Mouse (Mus musculus) lung, postnatal 0 days (tissue): ENCODE results near the gene Cmtm2a. TPM values are rescaled to one million over a fixed set of nuclear protein-coding genes. Genes with fewer than 3 reads are reported as not detected.

Experiments
- ATAC-seq: fragments of 200-750 bp; cut with Nextera tagmentation; 2 replicates; pipeline ENCODE4 v1.8.0; 2017; ENCODE audit warnings: moderate library complexity
- DNase-seq: peaks from one replicate; pipeline ENCODE4 v3.0.0-alpha.2; 2016; ENCODE audit warnings: low spot score
- H3K27ac ChIP-seq: fragments of 300-500 bp; sonication (generic); 2 replicates; pipeline ENCODE4 v1.5.1; 2014; ENCODE audit warnings: antibody characterized with exemption, mild to moderate bottlenecking, low read length, mixed read lengths
- H3K27me3 ChIP-seq: fragments of 300-500 bp; sonication (generic); replicated peaks from 2 replicates; pipeline ENCODE4 v1.6.1; 2014; ENCODE audit warnings: low read length, mixed read lengths; ENCODE audit not compliant: insufficient read depth
- H3K36me3 ChIP-seq: fragments of 300-500 bp; sonication (generic); 2 replicates; pipeline ENCODE4 v1.6.1; 2014; ENCODE audit warnings: low read length, mixed read lengths; ENCODE audit not compliant: insufficient read depth
- H3K4me1 ChIP-seq: fragments of 300-500 bp; sonication (generic); 2 replicates; pipeline ENCODE4 v1.6.1; 2014; ENCODE audit warnings: antibody characterized with exemption, low read depth, low read length, mixed read lengths; ENCODE audit not compliant: insufficient read depth
- H3K4me2 ChIP-seq: fragments of 300-500 bp; sonication (generic); replicated peaks from 2 replicates; pipeline ENCODE4 v1.6.1; 2014; ENCODE audit warnings: low read depth, mild to moderate bottlenecking, low read length, moderate library complexity, mixed read lengths
- H3K4me3 ChIP-seq: fragments of 300-500 bp; sonication (generic); 2 replicates; pipeline ENCODE4 v1.5.1; 2014; ENCODE audit warnings: low read depth, low read length
- H3K9ac ChIP-seq: fragments of 300-500 bp; sonication (generic); replicated peaks from 2 replicates; pipeline ENCODE4 v1.6.1; 2014; ENCODE audit warnings: low read depth, mild to moderate bottlenecking
- H3K9me3 ChIP-seq: fragments of 300-500 bp; sonication (generic); 2 replicates; pipeline ENCODE4 v1.6.1; 2016; ENCODE audit warnings: low read length, mixed read lengths
- CTCF ChIP-seq: IDR thresholded peaks from 2 replicates; pipeline ENCODE4 v1.5.1; 2016; ENCODE audit warnings: antibody characterized with exemption, mild to moderate bottlenecking
- EP300 ChIP-seq: IDR thresholded peaks from 2 replicates; pipeline ENCODE4 v1.6.1; 2016; ENCODE audit warnings: antibody characterized with exemption, mild to moderate bottlenecking, control low read depth
- WGBS: fragments of 180-500 bp; shearing (Covaris S2); extraction: QIAGEN DNeasy Blood & Tissue Kit; methylation state at CpG from one replicate; pipeline ENCODE4 v1.1.7; 2014; 5-methylcytosine and 5-hydroxymethylcytosine counted together
- polyA plus RNA-seq: library from polyadenylated mRNA; unstranded; fragments of >200 nt; fragmentation: Nextera tagmentation; extraction: Ambion mirVana; gene quantifications from 2 replicates; pipeline ENCODE4 v1.2.1, GENCODE M21; 2015

Cmtm2a gene
- polyA plus RNA-seq, 1 experiment from 2014 or later: not detected

DNA sequence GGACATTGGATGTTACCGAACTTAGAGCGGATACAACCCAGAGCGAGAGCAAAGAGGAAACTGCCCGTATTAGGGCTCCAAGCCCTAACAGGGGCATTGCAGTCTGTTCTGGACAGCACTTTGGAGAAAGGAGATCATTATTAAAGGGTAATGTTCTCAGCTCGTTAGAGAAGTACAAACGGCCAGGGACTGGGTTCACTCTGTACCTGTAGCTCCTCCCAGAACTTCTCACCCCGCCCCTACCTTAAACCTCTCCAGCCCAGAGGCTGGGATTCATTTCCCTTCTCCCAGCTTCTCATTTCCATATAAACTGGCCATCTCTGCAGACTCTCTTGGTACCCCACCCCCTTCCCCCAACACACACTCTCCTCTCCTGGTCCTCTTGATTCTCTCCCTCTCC lies 41.5 kb downstream of the Cmtm2a start:
- Histone ChIP-seq H3K9me3 (no peaks in the 10 kb centered on the region), H3K9ac (peak overlapping the region; percentile 48; the same call in 1 of the 2 replicates), H3K4me2 (peak overlapping the region; percentile 87), H3K27me3 (no peaks in the 10 kb centered on the region), H3K27ac (no peak overlapping the region), H3K36me3 (no peaks in the 10 kb centered on the region), H3K4me1 (peaks cover 4% of the 10 kb centered on the region; the same call in 1 of the 2 replicates), H3K4me3 (peak overlapping the region; percentile 64)
- DNase-seq (peak; percentile 54), ATAC-seq (no peak)
- TF ChIP-seq CTCF (no peak), EP300 (no peak)
- under 1% methylated on average over 7 of the region's 7 CpGs for WGBS

DNA sequence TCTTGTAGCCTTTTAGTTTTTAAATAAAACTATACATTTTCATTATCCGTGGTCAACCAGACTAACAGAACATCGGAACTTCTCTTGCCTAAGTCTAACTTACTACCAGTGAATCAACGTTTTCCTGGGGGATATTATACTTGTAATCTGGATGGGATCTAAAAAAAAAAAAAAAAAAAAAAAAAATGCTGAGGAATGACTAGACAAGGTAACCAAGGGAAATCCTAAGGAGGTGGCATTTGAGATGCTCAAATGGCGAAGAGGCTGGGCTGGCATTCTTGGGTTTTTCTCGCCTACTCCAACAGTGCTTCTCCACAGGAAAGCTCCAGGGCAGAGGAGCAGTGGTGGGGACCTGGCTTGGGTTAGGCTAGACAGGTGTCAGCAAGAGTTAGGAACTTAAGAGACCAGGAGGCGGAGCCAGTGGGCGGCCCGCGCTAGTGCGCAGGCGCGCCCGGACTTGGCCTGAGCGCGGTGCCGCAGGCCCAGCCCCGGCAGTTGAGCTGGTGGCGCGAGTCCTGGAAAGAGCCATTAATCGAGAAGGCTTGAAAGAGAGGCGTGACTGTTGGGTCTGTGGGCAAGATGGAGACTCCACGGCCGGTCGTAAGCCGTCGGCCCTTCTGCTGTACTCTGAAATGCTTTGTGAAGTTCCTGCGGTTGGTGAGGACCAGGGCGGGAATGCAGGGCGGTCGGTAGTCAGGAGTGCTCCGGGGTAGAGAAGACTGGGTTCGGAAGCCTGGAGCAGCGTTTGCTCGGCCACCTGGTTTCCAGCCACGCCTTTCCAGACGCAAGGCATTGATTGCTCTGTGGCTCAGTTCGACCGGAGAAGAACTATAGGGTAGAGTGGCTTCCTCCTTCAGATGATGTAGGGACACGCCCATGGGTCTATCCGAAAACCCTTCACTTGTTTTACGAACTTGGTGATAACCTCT lies 42.3 kb downstream of the Cmtm2a start, which contains the start of gene Cklf:
Gene Cklf (plus strand): TSS at position 423 of the 929 bp plus-strand sequence.
- DNase-seq: peak; percentile 95
- Histone ChIP-seq H3K4me2 (peak within 1 kb of the TSS; percentile 87), H3K4me3 (peak within 1 kb of the TSS; percentile 64), H3K27me3 (no peaks in the 10 kb centered on the region), H3K9me3 (no peaks in the 10 kb centered on the region), H3K4me1 (peaks cover 4% of the 10 kb centered on the region; the same call in 1 of the 2 replicates), H3K9ac (peak within 1 kb of the TSS; percentile 48), H3K27ac (peak within 1 kb of the TSS; percentile 51), H3K36me3 (no peaks in the 10 kb centered on the region)
- peak; percentile 81 for ATAC-seq
- peak; percentile 50 for TF ChIP-seq CTCF
- TF ChIP-seq EP300: no peak
- 3% methylated on average over 41 of the region's 41 CpGs for WGBS

DNA sequence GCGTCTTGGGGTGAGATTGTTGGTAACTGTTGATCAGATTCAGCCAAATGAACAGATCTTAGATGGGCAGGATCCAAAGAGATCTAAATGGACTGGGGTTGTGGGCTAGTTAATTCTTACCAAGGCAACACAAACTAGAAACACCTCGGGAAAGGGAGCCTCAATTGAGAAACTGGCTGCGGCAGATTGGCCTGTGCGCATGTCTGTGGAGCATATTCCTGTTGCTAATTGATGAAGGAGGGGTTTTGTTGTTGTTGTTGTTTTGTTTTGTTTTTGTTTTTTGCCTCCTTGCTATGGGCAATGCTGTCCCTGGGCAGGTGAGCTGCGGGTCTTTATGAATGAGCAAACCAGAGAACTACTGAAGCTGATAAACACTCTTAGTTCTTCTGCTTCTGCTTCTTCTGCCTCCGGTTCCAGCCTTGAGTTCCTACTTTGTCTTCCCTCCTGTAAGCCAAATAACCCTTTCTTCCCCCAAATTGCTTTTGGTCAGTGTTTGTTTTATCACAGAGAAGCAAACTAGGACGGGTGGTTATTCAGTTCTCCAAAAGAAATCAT lies 43.5 kb downstream of the Cmtm2a start:
- no peak for DNase-seq
- Histone ChIP-seq H3K4me2 (no peak overlapping the region), H3K4me3 (no peak overlapping the region), H3K9ac (no peak overlapping the region), H3K27me3 (no peaks in the 10 kb centered on the region), H3K36me3 (no peaks in the 10 kb centered on the region), H3K9me3 (no peaks in the 10 kb centered on the region), H3K4me1 (peaks cover 4% of the 10 kb centered on the region; the same call in 1 of the 2 replicates), H3K27ac (no peak overlapping the region)
- TF ChIP-seq CTCF (no peak), EP300 (no peak)
- no peak for ATAC-seq
- WGBS: 74% methylated on average over 7 of the region's 7 CpGs

DNA sequence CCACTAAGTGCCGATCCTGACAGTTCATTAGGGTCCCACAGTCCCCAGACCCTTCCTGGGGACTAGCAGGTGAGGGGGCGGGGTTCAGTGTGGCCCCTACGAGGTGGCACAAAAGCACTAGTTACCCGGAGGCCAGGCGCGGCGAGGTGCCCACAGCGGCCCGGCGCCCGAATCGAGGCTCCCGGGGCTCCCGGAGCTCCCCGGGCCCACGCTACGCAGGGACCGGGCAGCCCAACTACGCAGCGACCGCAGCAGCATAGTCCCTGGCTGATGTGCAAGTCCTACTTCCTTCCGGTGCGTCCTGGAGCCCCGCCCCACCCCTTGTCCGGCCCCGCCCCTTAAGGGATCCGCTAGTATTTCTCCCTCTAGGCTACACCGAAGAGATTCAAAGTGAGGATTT lies 44.7 kb downstream of the Cmtm2a start, which contains the start of gene Tk2:
Gene Tk2 (minus strand): TSS at position 283 of the 400 bp plus-strand sequence.
- DNase-seq (peak; percentile 93), ATAC-seq (peak; percentile 92)
- under 1% methylated on average over 28 of the region's 28 CpGs for WGBS
- H3K36me3 ChIP-seq: no peaks in the 10 kb centered on the region
- TF ChIP-seq CTCF (no peak), EP300 (no peak)
- H3K4me2 ChIP-seq: peak within 1 kb of the TSS; percentile 87
- no peaks in the 10 kb centered on the region for H3K27me3 ChIP-seq
- peak within 1 kb of the TSS; percentile 82 for H3K9ac ChIP-seq
- H3K4me3 ChIP-seq: peak within 1 kb of the TSS; percentile 84
- H3K27ac ChIP-seq: peak within 1 kb of the TSS; percentile 76
- no peaks in the 10 kb centered on the region for H3K9me3 ChIP-seq
- peaks cover 4% of the 10 kb centered on the region; the same call in 1 of the 2 replicates for H3K4me1 ChIP-seq

DNA sequence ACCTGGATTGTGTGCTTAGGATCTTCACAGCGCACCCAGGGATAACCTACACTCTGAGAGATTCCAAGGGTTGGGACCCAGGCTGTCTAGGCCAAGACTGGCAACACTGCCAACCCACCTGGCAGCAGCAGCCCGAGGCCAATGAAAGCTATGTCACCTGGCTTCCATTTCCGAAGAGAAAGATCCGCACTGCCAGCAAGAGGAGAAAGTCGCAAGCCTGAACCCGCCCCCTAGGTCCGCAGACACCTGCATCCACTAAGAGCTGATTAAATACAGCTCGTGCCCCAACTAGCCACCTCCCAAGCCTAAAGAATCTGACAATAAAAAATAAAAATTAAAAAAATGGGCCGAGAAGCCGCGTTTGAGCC lies 45.1 kb downstream of the Cmtm2a start:
- H3K9ac ChIP-seq: peak overlapping the region; percentile 82
- DNase-seq (peak; percentile 16), ATAC-seq (peak; percentile 10; the same call in 1 of the 2 replicates)
- no peaks in the 10 kb centered on the region for H3K27me3 ChIP-seq
- H3K27ac ChIP-seq: peak overlapping the region; percentile 76
- no peaks in the 10 kb centered on the region for H3K36me3 ChIP-seq
- peaks cover 4% of the 10 kb centered on the region; the same call in 1 of the 2 replicates for H3K4me1 ChIP-seq
- H3K4me3 ChIP-seq: peak overlapping the region; percentile 84
- TF ChIP-seq EP300 (no peak), CTCF (no peak)
- WGBS: 3% methylated on average over 11 of the region's 11 CpGs
- no peaks in the 10 kb centered on the region for H3K9me3 ChIP-seq
- H3K4me2 ChIP-seq: peak overlapping the region; percentile 87
